Mouse (Mus musculus): Measurements from ENCODE around the gene Gstm2.

The Gstm2 gene

DNA sequence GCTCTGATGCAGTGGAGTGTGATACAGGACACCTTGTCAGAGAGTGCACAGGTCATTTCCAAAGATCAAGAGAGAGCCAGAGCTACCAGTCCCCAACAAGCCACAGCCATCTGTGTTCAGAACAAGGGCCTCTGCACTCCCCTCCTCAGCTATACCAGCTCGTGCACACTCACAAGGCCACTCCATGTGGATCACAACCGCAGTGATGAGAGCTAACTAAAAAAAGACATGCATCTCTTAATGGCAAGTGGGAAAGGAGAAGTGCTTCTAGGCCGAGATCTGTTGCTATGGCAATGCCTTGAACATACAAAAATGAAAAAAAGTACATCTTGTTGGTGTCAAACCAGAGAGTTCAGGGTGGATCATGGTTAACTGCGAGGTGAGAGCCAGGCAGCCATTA is 46.4 kb downstream of the Gstm2 start:
- no peak for DNase-seq

DNA sequence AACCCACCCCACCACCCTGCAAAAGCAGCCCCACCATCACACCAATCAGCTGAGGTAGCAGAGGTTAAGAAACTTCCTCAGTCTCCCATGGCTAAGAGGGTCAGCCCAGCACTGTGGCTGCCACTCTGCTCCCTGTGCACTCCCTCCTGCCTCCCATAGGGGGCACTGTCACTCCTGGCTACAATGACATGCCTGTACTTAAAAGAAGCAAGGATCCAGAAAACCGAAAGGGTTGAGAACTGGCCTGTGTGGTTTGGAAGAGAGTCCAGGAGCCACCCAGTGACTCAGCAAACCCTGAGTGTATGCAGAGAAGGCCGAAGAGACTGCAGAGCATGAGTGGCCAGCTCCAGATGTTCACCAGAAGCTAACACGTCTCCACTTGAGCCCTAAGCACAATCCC is 46.9 kb downstream of the Gstm2 start:
- peak; percentile 26 for DNase-seq

GRCm38 (mm10) chr3:107935888-107936287 is 50.4 kb downstream of the Gstm2 start:
- DNase-seq: no peak

DNA sequence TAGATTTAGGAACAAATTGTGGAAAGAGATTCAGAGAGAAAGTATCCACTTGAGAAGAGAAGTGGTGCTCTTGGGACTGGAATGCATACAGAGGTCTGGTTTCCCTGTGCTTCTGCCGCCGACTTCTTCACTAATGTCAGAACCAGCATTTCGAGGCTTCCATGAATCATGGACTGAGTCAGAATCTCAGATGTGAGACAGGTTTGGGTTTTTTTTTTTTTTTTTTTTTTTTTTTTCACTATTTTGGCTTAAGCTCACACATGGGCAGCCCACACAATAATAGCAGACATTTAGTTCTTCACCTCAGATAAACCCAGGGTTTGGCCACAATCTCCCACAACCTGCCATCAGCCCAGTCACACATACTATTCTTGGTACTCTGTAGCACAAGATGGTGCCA is 51.0 kb downstream of the Gstm2 start:
- no peak for DNase-seq

- DNase-seq: no peak
Measured at GRCm38 (mm10) chr3:107932128-107932527, 54.1 kb downstream of the Gstm2 start.

Data from cerebellum, adult 8-10 months (tissue).